Mouse (Mus musculus) ES-E14 (cell line): ENCODE data around the gene Gm21936. TPM values are rescaled to one million over a fixed set of nuclear protein-coding genes. Genes with fewer than 3 reads are reported as not detected.
"Not testable (repeated sequence)": the region's sequence is repeated elsewhere in the genome, so short reads cannot be mapped to it uniquely, and the experiment has no call there.

Experiments used
- DNase-seq: peaks from one replicate; pipeline ENCODE4 v3.0.0-alpha.2; 2013; ENCODE audit warnings: low read depth, low spot score
- H3K27ac ChIP-seq: 2 replicates; pipeline ENCODE4 v1.5.1; 2012; ENCODE audit warnings: low read depth, mild to moderate bottlenecking, low read length, moderate library complexity, mixed read lengths; ENCODE audit not compliant: poor library complexity, insufficient read depth, severe bottlenecking
- H3K36me3 ChIP-seq: 2 replicates; pipeline ENCODE4 v1.6.1; 2012; ENCODE audit warnings: mild to moderate bottlenecking, low read length, moderate library complexity, mixed read lengths; ENCODE audit not compliant: control insufficient read depth, poor library complexity, insufficient read depth, severe bottlenecking
- H3K4me1 ChIP-seq, 2 experiments: fragments of 150-350 bp in 1 of 2; sonication (generic) in 1 of 2; 2 replicates each; pipeline ENCODE4 v1.6.1; 2012; ENCODE audit warnings: low read length in 2 of 2, mild to moderate bottlenecking in 1 of 2, mixed read lengths in 1 of 2; ENCODE audit not compliant: control insufficient read depth in 2 of 2, insufficient read depth in 2 of 2, poor library complexity in 1 of 2
- H3K4me3 ChIP-seq, 2 experiments: fragments of 150-350 bp in 1 of 2; sonication (generic) in 1 of 2; 2 replicates each; pipeline ENCODE4 v1.5.1; 2012; ENCODE audit warnings: low read length in 2 of 2, low read depth in 1 of 2, mild to moderate bottlenecking in 1 of 2, mixed read lengths in 1 of 2; ENCODE audit not compliant: insufficient read depth in 1 of 2, poor library complexity in 1 of 2, severe bottlenecking in 1 of 2
- H3K9ac ChIP-seq: 2 replicates; pipeline ENCODE4 v1.6.1; 2012; ENCODE audit warnings: low read depth, mild to moderate bottlenecking, low read length, mixed read lengths; ENCODE audit not compliant: poor library complexity, insufficient read depth, severe bottlenecking
- H3K9me3 ChIP-seq: fragments of 150-350 bp; sonication (generic); 2 replicates; pipeline ENCODE4 v1.6.1; 2012; ENCODE audit warnings: low read depth, mild to moderate bottlenecking, low read length; ENCODE audit not compliant: control insufficient read depth, insufficient read depth
- in situ Hi-C, 2 experiments: fragments of 600-800 bp; cut with MboI; formaldehyde crosslinking; loops; one replicate each; pipeline ENCODE4 v1.15.1; 2025; ENCODE audit warnings: low sequenced_read_pairs in 2 of 2, inconsistent platforms in 1 of 2; ENCODE audit not compliant: unreplicated experiment in 2 of 2
- total RNA-seq: library from RNA; depleted of rRNA; stranded (reverse); fragments of 300-350 nt; gene quantifications from 2 replicates; pipeline ENCODE4 v1.2.3, GENCODE M21; 2012; rRNA removed

Gene Gm21936
- 8.9 and 15.6 TPM in 2 replicates for total RNA-seq

DNA sequence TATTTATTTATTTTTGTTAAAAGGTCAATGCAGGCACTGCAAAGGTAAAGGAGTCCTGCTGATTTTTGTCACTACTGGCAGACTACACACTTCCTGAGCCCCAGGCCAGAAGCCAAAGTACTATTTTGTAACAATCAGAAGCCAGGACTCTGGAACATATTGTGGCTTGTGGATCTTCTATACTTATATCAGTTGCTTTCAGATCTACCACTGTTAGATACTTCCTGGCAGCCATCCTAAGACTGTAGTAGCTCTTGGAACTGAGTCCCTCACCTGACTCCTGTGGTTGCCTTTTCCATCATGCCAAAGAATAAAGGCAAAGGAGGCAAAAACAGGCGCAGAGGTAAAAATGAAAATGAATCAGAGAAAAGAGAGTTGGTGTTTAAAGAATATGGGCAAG, at the start of gene Gm21936:
Gene Gm21936 (plus strand): TSS at position 301 of the 400 bp plus-strand sequence.
- H3K4me3 ChIP-seq, in situ Hi-C loops, H3K27ac ChIP-seq, H3K36me3 ChIP-seq, H3K4me1 ChIP-seq, H3K9ac ChIP-seq, H3K9me3 ChIP-seq, DNase-seq: not testable (repeated sequence)

DNA sequence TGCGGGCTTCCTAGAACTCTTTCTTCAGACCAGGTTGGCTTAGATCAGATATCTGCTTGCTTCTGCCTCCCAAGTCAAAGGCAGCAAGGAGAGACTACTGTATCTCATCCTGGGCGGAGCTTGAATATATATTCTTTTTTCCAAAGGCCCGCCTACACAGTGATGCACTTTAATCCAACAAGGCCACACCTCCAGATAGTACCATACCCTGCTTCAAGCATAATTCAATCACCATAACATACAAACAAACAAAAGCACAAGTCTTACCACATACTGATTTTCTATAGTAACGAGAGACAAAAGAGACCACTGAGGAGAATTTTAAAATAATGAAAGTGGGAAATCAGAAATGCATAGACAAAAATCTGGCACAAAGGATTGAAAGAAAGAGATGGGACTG, 19.7 kb upstream of the Gm21936 start, which contains the start of gene Gm21319:
Gene Gm21319 (minus strand): TSS at position 101 of the 400 bp plus-strand sequence.
- in situ Hi-C loops, H3K9me3 ChIP-seq, H3K4me3 ChIP-seq, H3K9ac ChIP-seq, H3K4me1 ChIP-seq, DNase-seq, H3K36me3 ChIP-seq, H3K27ac ChIP-seq: not testable (repeated sequence)

DNA sequence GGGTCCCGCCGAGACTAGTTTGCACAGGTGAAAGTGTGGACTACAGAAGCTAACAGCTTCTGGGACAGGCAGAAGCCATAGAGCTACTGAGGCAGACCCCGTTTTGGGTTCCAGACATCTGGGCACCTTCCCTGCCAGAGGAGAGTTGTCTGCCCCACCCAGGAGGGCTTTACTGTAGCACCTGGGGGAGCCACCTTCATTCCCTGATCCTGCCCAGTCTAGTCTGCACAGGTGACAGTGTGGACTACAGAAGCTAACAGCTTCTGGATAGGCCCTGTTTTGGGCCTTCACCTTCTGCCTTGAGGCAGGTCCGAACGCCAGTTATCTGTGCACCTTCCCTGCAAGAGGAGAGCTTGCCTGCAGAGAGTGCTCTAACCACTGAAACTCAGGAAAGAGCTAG, 2.7 kb downstream of the Gm21936 start:
- H3K27ac ChIP-seq, H3K9me3 ChIP-seq, H3K4me1 ChIP-seq, H3K36me3 ChIP-seq, DNase-seq, H3K9ac ChIP-seq, H3K4me3 ChIP-seq, in situ Hi-C loops: not testable (repeated sequence)

DNA sequence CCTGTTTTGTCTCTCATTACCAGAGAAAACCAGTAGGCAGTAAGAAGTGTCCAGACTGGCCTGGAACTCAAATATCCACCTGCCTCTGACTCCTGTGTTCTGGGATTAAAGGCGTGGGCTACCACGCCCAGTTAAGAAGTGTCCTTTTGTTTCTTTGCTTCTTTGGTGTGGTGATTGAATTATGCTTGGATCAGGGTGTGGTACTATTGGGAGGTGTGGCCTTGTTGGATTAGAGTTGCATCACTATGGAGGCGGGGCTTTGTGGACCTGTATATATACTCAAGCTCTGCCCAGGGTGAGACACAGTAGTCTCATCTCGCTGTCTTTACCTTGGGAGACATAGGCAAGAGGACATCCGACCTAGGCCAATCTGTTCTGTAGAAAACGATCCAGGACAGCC, 21.0 kb downstream of the Gm21936 start, which contains the start of gene BB287469:
Gene BB287469 (plus strand): TSS at position 301 of the 400 bp plus-strand sequence.
- DNase-seq, H3K9ac ChIP-seq, H3K9me3 ChIP-seq, in situ Hi-C loops, H3K27ac ChIP-seq, H3K4me1 ChIP-seq, H3K36me3 ChIP-seq, H3K4me3 ChIP-seq: not testable (repeated sequence)

DNA sequence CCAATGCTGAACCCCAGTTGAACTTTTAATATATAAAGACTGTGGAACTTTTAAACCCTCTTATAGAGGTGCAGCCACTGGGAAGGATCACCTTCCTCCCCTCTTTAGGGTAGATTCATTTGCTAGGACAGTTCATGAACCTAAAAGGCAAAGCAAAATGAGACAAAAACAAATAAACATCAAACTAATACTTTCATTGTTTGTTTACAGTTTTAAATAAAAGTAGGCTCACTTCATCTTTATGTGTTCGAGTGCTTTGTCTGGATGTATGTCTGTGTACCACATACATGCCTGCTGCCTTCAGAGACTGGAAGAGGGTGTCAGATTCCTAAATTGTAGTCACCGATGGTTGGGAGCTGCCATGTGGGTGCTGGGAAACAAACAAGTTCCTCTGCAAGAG, 46.9 kb downstream of the Gm21936 start, which contains the start of gene Gm2001:
Gene Gm2001 (minus strand): TSS at position 101 of the 400 bp plus-strand sequence.
- H3K4me3 ChIP-seq, H3K27ac ChIP-seq, H3K9me3 ChIP-seq, H3K4me1 ChIP-seq, in situ Hi-C loops, DNase-seq, H3K9ac ChIP-seq, H3K36me3 ChIP-seq: not testable (repeated sequence)

Other genes with a start within 250 kb of the Gm21936 start
- gene Oog1, start 192.8 kb upstream of the Gm21936 start, total RNA-seq, result 0.13 TPM in 1 of 2 replicates, not detected in the other
- 22.2 and 29.9 TPM in 2 replicates for gene Gm4027, start 176.6 kb upstream of the Gm21936 start, total RNA-seq
- not detected in 2 replicates for gene Gm16381, start 150.9 kb upstream of the Gm21936 start, total RNA-seq
- 0.36 and 0.48 TPM in 2 replicates for gene Gm21319, start 19.8 kb upstream of the Gm21936 start, total RNA-seq
- gene BB287469, start 21.1 kb downstream of the Gm21936 start, total RNA-seq, result 2.5 and 2.8 TPM in 2 replicates
- not detected in 2 replicates for gene Gm2001, start 46.8 kb downstream of the Gm21936 start, total RNA-seq
- gene Gm2016, start 78.6 kb downstream of the Gm21936 start, total RNA-seq, result 38.6 and 44.0 TPM in 2 replicates
- gene Gm2022, start 99.9 kb downstream of the Gm21936 start, total RNA-seq, result 28.2 and 44.4 TPM in 2 replicates
- 1.4 and 1.7 TPM in 2 replicates for gene Gm2035, start 124.3 kb downstream of the Gm21936 start, total RNA-seq
- 0.26 TPM in 1 of 2 replicates, not detected in the other for gene Gm2042, start 158.6 kb downstream of the Gm21936 start, total RNA-seq
- not detected in 2 replicates for gene Gm2075, start 216.3 kb downstream of the Gm21936 start, total RNA-seq
- gene Gm6803, start 223.3 kb downstream of the Gm21936 start, total RNA-seq, result not detected in 2 replicates
- 3.2 and 3.3 TPM in 2 replicates for gene Gm2056, start 231.5 kb downstream of the Gm21936 start, total RNA-seq